Mouse (Mus musculus) splenic B cell, adult 2 months (primary cell): ENCODE measurements at regions not wholly inside any gene's neighbourhood (a gene's known extent, or its start where the extent isn't known, plus 50 kb on each side); places are given as distances from the start of the nearest gene placed in this dataset.

Source experiments
- DNase-seq: peaks from one replicate; pipeline ENCODE4 v3.0.0-alpha.2; 2011; ENCODE audit warnings: low read depth, low spot score
- H3K27me3 ChIP-seq: 2 replicates; pipeline ENCODE4 v1.6.1; 2012; ENCODE audit warnings: mild to moderate bottlenecking, low read length, moderate library complexity, mixed read lengths; ENCODE audit not compliant: control insufficient read depth, poor library complexity, insufficient read depth, severe bottlenecking
- H3K36me3 ChIP-seq: 2 replicates; pipeline ENCODE4 v1.6.1; 2012; ENCODE audit warnings: mild to moderate bottlenecking, low read length, moderate library complexity, mixed read lengths; ENCODE audit not compliant: control insufficient read depth, poor library complexity, insufficient read depth, severe bottlenecking

DNA sequence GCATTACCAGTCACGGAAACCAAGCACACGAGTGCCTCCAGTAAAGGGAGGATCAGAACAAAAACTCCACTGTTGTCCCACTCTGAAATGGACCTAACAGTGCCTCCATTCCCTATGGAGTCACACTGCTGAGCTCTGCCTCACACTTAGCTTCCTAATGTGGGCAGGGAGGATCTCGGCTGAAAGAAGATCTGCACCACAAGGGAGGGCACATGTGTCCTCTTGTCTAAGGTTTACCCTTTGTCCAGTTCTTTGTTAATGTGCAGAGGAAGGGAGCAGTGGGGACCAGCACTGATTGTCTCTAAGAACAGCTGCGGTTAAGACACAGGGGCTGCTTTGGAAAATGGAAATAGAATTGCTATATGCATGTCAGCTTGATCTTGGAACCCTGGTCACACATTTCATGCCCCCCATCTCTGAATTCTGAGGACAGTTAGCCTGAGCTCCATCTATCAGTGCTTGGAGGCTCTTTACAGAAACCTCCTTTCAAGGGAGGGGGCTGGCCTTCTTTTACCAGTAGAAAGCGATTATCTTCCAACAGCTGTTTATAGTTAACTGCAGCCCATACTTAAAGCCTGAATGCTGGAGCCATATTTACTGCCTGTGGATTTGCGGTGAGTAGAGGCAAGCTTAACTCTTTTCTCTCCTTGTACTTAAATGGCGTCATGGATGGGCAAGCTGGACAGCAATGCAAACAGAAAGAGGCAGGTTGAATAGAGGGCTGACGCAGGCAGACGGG, 485.5 kb upstream of the Cdh11 start:
- Histone ChIP-seq H3K36me3 (no peaks in the 10 kb centered on the region), H3K27me3 (no peaks in the 10 kb centered on the region)
- no peak for DNase-seq

DNA sequence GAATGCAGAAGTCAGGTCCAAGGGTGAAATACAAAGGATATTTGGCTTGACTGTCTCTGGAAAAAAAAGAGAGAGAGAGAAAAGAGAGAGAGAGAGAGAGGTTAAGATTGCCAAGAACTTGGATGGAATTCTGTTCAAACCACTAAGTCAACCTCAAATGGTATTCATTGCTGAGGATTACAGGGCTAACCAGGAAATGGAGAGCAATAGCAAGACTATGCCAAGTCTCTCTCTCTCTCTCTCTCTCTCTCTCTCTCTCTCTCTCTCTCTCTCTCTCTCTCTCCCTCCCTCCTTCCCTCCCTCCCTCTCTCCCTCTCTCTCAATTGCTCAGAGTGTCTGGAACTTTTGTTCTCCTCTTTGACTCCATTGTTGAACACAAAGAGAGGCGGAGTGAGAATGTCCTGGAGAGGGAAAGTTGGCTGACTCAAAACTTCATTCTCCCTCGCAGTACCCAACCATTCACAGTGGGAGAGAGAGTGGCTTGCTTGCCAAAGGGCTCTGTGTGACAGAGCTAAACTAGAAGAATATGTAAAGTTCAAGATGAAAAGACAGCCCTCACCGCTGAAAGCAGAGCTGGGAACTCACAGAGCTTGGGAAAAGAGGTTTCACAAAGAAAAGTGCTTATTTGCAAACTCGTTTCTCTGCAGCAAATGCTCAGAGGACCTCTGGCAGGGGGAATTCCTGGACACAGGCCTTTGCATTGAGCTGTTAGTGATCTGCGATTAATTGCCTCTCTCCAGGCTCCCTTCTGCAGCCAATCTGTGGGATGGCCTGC, 487.1 kb upstream of the Cdh11 start:
- DNase-seq = no peak
- Histone ChIP-seq H3K27me3 (no peaks in the 10 kb centered on the region), H3K36me3 (no peaks in the 10 kb centered on the region)

DNA sequence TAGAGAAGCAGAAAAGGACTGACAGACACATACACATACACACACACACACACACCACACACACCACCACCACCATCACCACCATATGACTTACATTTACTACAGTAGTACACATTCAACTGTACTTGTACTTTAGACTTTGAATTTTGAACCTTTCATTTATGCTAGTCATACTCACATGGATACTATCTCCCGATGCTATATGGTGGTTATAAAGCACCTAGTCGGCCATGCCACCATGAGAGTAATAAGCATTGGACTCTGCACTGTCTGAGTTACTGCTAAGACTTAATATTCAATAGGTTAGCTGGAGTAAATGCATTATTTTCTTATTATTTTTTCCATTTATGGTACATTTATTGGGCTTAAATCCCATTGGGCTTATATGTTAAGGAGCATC, 488.0 kb upstream of the Cdh11 start:
- no peak for DNase-seq
- no peaks in the 10 kb centered on the region for H3K27me3 ChIP-seq
- H3K36me3 ChIP-seq = no peaks in the 10 kb centered on the region

DNA sequence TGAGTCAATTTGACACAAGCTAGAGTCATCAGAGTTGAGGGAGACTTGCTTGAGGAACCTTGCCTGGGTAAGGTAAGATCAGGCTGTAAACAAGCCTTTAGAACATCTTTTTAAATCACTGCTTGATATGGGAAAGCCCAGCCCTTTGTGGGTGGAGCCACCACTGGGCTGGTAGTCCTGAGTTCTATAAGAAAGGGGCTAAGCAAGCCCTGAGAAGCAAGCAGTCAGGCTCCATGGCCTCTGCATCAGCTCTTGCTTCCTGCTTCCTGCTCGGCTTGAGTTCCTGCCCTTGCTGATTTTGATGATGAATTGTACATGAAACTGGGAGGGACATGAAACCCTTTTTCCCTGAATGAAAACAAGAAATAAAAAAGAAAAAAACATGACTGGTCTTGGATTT, 496.4 kb upstream of the Cdh11 start:
- DNase-seq = no peak
- Histone ChIP-seq H3K36me3 (no peaks in the 10 kb centered on the region), H3K27me3 (no peaks in the 10 kb centered on the region)

DNA sequence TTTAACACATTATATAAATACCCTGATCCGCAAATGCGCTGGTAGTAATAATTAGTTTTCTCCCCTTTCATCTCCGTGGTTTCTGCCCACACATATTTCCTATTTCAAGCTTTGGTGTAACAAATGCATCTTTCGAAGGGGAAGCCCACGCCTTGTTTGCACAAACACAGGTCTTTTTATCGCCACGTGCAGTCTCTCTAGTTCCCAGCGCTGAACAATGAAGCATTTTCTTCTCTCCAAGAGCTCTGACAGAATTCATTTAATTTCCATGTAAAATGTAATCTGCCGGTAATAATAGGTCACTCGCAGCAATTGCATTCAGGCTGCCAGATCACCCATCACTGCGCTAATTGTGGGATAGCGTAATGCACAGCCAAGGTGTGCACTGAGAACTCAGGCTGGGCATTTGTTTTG, 503.1 kb upstream of the Cdh11 start:
- H3K27me3 ChIP-seq = no peaks in the 10 kb centered on the region
- DNase-seq = no peak
- no peaks in the 10 kb centered on the region for H3K36me3 ChIP-seq

DNA sequence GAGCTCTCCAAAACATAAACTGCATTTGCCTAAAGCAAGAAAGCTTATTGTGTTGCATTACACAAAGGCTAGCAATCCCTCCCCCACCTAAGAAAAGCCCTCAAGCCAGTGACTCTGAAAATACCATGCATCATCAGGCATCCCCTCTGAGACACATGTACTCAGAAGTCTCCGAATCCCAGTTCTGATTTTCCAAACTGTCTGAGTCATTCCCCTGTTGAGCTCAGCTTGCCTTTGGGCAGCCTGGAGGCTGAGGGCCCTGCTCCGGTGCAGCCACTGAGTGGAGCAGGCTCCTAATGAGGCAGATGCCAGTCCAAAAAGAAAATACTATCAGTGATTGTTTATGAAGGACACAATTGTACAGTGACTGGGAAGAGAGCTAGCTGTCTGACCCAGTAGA, 507.5 kb upstream of the Cdh11 start:
- Histone ChIP-seq H3K36me3 (no peaks in the 10 kb centered on the region), H3K27me3 (no peaks in the 10 kb centered on the region)
- DNase-seq = no peak

DNA sequence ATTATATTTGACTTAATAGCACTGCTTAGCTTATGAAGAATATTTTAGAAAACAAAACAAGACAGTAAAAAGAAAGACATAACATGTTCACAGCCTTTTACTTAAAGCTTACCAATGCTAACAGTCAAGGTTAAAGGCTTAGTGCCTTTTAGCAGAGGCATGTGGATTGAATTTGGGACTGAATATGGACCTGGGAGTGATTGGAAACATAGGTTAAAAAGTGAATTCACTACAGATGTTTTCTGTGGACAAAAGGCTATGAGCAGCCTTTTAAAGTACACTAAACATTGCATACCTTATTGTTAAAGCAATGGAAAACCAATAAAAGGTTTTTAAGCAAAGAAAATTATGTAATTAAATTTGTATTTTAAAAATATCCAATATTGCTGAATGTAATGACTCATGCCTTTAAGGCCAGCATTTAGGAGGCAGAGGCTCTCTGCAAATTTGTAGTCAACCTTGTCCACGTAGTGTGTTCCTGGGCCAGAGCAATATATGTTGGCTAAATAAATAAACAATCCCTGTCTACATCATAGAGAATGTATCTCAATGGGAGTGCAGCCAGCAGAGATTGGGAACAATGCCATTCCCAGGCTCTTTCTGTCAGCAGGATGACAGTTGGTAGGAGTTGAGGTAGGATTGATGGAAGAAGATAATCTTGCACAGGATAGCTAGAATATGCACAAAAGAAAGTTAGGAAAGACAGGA, 521.2 kb upstream of the Cdh11 start:
- no peaks in the 10 kb centered on the region for H3K27me3 ChIP-seq
- H3K36me3 ChIP-seq = no peaks in the 10 kb centered on the region
- no peak for DNase-seq

DNA sequence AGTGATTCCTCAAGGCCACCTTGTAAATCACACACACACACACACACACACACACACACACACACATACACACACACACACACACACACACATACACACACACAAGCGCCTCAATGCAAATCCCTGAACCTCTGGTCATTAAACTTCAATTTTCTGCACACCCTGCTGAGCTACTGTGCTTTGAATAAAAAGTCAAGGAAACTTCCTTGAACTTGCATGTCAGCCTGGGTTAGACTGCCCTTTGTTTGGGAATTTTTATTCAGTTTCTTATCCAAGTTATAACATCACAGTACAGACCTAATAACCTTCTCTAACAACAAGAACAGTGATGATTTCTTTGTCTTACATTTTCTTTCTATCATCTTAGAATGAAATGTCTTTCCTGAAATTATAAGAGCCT, 528.1 kb upstream of the Cdh11 start:
- H3K27me3 ChIP-seq = no peaks in the 10 kb centered on the region
- no peak for DNase-seq
- no peaks in the 10 kb centered on the region for H3K36me3 ChIP-seq

DNA sequence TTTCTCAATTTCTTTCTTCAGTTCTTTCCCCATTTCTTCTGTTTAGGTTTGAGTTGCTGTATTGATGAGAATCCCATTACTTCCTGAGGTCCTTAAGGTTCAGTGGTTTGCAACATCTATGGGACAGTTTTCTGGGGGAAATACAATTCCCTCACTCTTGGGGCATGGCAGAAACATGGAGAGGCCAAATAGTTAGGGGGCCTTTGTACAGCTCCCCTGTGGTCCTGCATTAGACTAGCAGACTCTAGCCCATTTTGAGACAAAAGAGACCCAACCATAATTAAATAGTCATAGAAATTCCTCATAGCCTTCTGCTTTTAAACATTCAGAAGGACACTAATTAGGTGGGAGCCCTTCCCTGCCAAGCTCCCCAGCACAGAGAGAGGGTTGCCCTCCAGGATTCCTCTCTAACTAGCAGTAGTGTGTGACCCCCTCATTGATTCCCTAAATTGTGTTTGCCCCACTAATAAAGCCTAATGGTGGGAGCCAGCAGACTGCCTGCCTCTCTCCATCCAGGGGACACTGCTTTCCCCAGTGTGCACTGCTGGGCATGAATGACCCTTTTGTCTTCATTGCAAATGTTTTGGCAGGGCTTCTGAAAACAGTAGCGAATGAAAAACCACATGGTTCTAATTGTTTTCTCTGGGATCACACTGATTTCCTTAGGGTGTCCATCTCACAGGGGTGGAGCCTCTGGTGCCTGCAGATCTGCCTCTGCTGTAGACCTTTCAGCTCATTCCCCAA, 529.0 kb upstream of the Cdh11 start:
- H3K36me3 ChIP-seq = no peaks in the 10 kb centered on the region
- H3K27me3 ChIP-seq = no peaks in the 10 kb centered on the region
- no peak for DNase-seq

DNA sequence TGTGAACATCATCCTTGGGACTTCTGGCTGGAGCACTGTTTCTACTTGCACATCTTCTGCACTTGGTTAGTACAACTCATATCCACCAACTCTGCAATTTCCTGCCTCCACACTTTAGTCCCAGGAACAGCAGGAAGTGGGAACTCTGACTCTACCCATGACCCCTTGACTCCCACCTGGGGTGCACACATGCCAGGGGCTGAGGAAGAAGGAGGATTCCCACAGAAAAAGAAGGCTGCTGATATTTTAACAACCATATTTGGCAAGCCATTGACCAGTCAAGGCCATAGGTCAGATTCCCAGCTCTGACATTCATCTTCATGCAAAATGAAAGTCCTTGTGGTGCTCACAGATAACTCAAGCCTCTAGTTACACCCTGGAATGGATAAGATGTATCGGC, 530.3 kb upstream of the Cdh11 start:
- DNase-seq = no peak
- Histone ChIP-seq H3K27me3 (no peaks in the 10 kb centered on the region), H3K36me3 (no peaks in the 10 kb centered on the region)

DNA sequence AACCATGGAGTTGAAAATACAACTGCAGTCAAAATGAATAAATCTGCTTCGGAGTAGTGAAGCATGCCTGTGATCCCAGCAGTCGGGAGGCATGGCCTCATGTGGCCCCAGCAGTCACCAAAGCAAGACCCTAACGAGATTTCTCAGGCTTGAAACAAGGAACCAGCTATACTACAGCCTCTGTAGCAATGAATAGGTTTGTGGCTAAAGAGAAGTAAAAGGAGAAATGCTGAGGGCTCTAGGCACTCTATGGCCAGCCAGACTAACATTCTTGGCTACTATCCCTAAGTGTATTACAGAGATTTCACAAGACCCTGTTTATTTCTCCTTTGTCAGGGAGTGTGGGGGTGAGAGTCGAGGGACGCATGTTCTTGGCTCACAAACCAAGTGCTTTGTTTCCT, 531.2 kb upstream of the Cdh11 start:
- Histone ChIP-seq H3K27me3 (no peaks in the 10 kb centered on the region), H3K36me3 (no peaks in the 10 kb centered on the region)
- no peak for DNase-seq

DNA sequence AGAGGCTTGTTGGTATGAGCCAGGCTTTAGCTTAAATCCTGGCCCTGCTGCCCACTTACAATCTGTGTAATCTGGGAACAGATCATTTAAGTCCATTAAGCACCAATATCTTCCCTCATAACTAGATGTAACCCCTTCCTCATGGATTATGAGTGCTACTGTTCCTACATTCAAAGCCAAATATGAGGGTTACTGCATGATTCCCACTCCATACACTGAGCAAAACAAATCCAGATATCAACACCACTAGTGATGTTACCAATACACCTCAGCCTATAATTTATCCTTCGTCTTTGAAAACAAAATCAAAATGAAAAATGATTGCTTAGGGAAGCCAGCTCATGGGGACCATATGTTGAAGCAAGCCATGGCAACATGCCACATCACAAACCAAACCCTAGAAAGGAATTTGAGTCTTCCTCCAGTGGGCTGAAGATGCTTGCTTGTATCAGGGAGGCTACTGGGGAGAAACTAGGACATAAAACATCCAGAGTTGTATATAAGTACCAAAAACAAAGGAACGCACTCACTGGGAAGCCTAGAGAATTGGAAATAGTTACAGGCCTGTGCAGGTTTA, 531.8 kb upstream of the Cdh11 start:
- DNase-seq = no peak
- H3K27me3 ChIP-seq = no peaks in the 10 kb centered on the region
- no peaks in the 10 kb centered on the region for H3K36me3 ChIP-seq

DNA sequence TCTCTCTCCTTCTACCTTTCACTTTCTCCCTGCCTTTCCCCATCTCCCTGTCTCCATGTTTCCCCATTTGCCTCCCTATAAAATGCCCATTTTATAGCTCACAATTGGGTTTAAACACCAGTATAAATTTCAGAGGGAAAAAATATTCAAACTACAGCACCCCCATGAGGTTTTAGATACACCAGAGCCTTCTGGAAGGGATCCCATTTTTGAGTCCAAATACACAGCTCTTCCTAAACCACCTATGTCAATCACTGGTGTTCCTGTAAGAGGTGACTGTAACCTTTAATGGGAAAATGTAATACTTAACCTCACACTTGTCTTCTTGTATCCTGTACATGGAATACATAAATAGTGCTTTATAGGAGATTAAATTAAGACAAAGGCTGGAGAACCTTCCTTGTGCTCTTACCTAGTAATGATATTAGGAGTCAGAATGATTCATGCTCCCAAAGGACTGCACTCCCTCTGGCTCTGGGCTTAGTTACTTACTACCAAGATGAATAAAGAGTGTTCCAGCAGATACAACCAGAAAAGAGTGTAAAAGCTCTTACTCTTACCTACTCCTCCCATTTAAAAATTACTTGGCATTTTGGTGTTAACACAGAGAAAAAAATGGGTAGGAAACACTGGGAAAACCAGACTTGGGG, 538.7 kb upstream of the Cdh11 start:
- no peaks in the 10 kb centered on the region for H3K36me3 ChIP-seq
- DNase-seq = no peak

DNA sequence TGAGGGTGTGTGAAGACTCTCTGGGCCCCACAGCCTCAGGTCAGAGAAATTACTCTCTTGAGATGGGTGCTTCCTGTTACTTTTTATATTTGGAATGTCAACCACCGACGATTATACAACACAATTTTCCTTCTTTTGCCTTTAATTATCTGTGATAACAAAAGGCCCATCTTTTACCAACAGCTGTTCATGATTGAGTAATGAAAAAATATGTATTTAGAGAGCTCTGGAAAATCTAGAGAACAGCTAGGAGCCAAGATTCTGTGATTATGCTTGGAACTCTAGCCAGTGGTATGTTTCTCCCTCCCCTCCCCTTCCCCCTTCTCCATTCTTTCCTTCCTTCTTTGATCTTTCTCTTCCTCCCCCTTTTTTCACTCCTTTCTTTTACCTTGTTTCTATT, 546.0 kb upstream of the Cdh11 start:
- no peak for DNase-seq
- no peaks in the 10 kb centered on the region for H3K27me3 ChIP-seq
- no peaks in the 10 kb centered on the region for H3K36me3 ChIP-seq

More for the DNA sequence above, 538.7 kb upstream of the Cdh11 start:
- no peaks in the 10 kb centered on the region for H3K27me3 ChIP-seq
